Mouse (Mus musculus) CH12.LX (cell line): Measurements from ENCODE around the gene Rragc. TPM values are rescaled to one million over a fixed set of nuclear protein-coding genes. Genes with fewer than 3 reads are reported as not detected.

Source experiments
- DNase-seq: peaks from one replicate; pipeline ENCODE4 v3.0.0-alpha.2; 2013; ENCODE audit errors: extremely low read depth
- H3K27ac ChIP-seq: 2 replicates; pipeline ENCODE4 v1.5.1; 2012; ENCODE audit warnings: low read depth, mild to moderate bottlenecking, control low read depth, moderate library complexity; ENCODE audit not compliant: insufficient read depth
- H3K27me3 ChIP-seq: replicated peaks from 2 replicates; pipeline ENCODE3; 2012; ENCODE audit warnings: inconsistent platforms
- H3K36me3 ChIP-seq, 2 experiments: replicated peaks in 1 of 2; 2 replicates each; pipeline versions ENCODE3 to v1.6.1; 2012; ENCODE audit warnings: inconsistent platforms in 1 of 2, low read length in 1 of 2, mild to moderate bottlenecking in 1 of 2, mixed read lengths in 1 of 2, moderate library complexity in 1 of 2; ENCODE audit not compliant: control insufficient read depth in 1 of 2, insufficient read depth in 1 of 2
- H3K4me1 ChIP-seq, 2 experiments: 2 replicates each; pipeline ENCODE4 v1.6.1; 2012; ENCODE audit warnings: inconsistent platforms in 1 of 2, moderate library complexity in 1 of 2; ENCODE audit not compliant: insufficient read depth in 2 of 2, control insufficient read depth in 1 of 2
- H3K4me2 ChIP-seq: 2 replicates; pipeline ENCODE4 v1.6.1; 2012; ENCODE audit warnings: low read depth, mild to moderate bottlenecking, control low read depth; ENCODE audit not compliant: poor library complexity, insufficient read depth, severe bottlenecking
- H3K4me3 ChIP-seq, 3 experiments: fragments of 150-350 bp in 1 of 3; sonication (generic) in 1 of 3; replicated peaks in 1 of 3; 2 replicates each; pipeline versions ENCODE3 to v1.5.1; 2011 to 2012; ENCODE audit warnings: low read depth in 2 of 3, low read length in 2 of 3, mild to moderate bottlenecking in 2 of 3, moderate library complexity in 2 of 3, control low read depth in 1 of 3, improper control_type of control experiment in 1 of 3, inconsistent platforms in 1 of 3, mixed read lengths in 1 of 3; ENCODE audit not compliant: poor library complexity in 1 of 3
- H3K79me2 ChIP-seq: replicated peaks from 2 replicates; pipeline ENCODE4 v1.6.1; 2012; ENCODE audit warnings: mild to moderate bottlenecking, moderate library complexity; ENCODE audit not compliant: control insufficient read depth, poor library complexity, insufficient read depth, severe bottlenecking; ENCODE audit errors: extremely low read depth
- H3K9ac ChIP-seq: 2 replicates; pipeline ENCODE4 v1.6.1; 2012; ENCODE audit warnings: low read depth, mild to moderate bottlenecking, control low read depth, moderate library complexity; ENCODE audit not compliant: insufficient read depth
- H3K9me3 ChIP-seq: replicated peaks from 2 replicates; pipeline ENCODE3; 2012; ENCODE audit warnings: low read length, inconsistent platforms, mixed read lengths
- CHD1 ChIP-seq: IDR thresholded peaks from 2 replicates; pipeline ENCODE4 v1.6.1; 2012; ENCODE audit warnings: low read depth, low read length, improper control_type of control experiment, inconsistent platforms
- EP300 ChIP-seq: IDR thresholded peaks from 2 replicates; pipeline ENCODE4 v1.6.1; 2011; ENCODE audit warnings: low read length, improper control_type of control experiment
- IRF4 ChIP-seq: IDR thresholded peaks from 2 replicates; pipeline ENCODE4 v1.6.1; 2014; ENCODE audit warnings: low read depth, mild to moderate bottlenecking, inconsistent platforms, low read length, improper control_type of control experiment
- JUND ChIP-seq: conservative IDR thresholded peaks from 2 replicates; pipeline ENCODE4 v1.6.1; 2011; ENCODE audit warnings: low read depth, low read length, improper control_type of control experiment
- MAX ChIP-seq: IDR thresholded peaks from 2 replicates; pipeline ENCODE4 v1.6.1; 2011; ENCODE audit warnings: low read length, improper control_type of control experiment
- MEF2A ChIP-seq: IDR thresholded peaks from 2 replicates; pipeline ENCODE4 v1.6.1; 2014; ENCODE audit warnings: low read depth, mild to moderate bottlenecking, inconsistent platforms, low read length, improper control_type of control experiment, borderline replicate concordance
- MYC ChIP-seq: IDR thresholded peaks from 2 replicates; pipeline ENCODE4 v1.6.1; 2011; ENCODE audit warnings: low read depth, mild to moderate bottlenecking, improper control_type of control experiment, low read length
- PAX5 ChIP-seq: IDR thresholded peaks from 2 replicates; pipeline ENCODE4 v1.6.1; 2012; ENCODE audit warnings: low read length, inconsistent platforms, mixed read lengths
- TBP ChIP-seq: conservative IDR thresholded peaks from 2 replicates; pipeline ENCODE4 v1.6.1; 2011; ENCODE audit warnings: low read depth, low read length, improper control_type of control experiment
- TCF12 ChIP-seq: IDR thresholded peaks from 2 replicates; pipeline ENCODE4 v1.6.1; 2014; ENCODE audit warnings: low read depth, mild to moderate bottlenecking, inconsistent platforms, low read length, improper control_type of control experiment
- UBTF ChIP-seq: IDR thresholded peaks from 2 replicates; pipeline ENCODE4 v1.6.1; 2012; ENCODE audit warnings: low read depth, mild to moderate bottlenecking, inconsistent platforms, low read length, improper control_type of control experiment, moderate library complexity
- USF2 ChIP-seq: conservative IDR thresholded peaks from 2 replicates; pipeline ENCODE4 v1.6.1; 2011; ENCODE audit warnings: low read depth, low read length, improper control_type of control experiment
- ZKSCAN1 ChIP-seq: IDR thresholded peaks from 2 replicates; pipeline ENCODE4 v1.6.1; 2012; ENCODE audit warnings: low read depth, inconsistent platforms, low read length, improper control_type of control experiment, borderline replicate concordance
- dilution Hi-C: fragments of 300-500 bp; cut with MboI; formaldehyde crosslinking; loops from 2 replicates; pipeline ENCODE4 v1.14.3; 2020; ENCODE audit warnings: low sequenced_read_pairs; ENCODE audit not compliant: extremely low pct_unique_long_range_greater_than_20kb, extremely low pct_ligation_motif_present
- in situ Hi-C: fragments of 300-500 bp; cut with MboI; formaldehyde crosslinking; loops from 3 replicates; pipeline ENCODE4 v1.14.3; 2019; ENCODE audit warnings: low sequenced_read_pairs, low pct_ligation_motif_present, low pct_unique_long_range_greater_than_20kb, mixed read lengths
- polyA plus RNA-seq: library from polyadenylated mRNA; unstranded; fragments of >175 nt; gene quantifications from 2 replicates; pipeline ENCODE4 v1.2.1, GENCODE M21; 2012; ENCODE audit warnings: low read depth; ENCODE audit not compliant: insufficient read length
- total RNA-seq, 2 experiments: library from RNA; depleted of rRNA; stranded (reverse); fragments of 300-350 nt in 1 of 2; fragments of >200 nt in 1 of 2; gene quantifications; 2 replicates each; pipeline ENCODE4 v1.2.3; 2012 to 2014

Rragc gene
- total and polyA plus RNA-seq, 3 experiments = 24.0 to 67.6 (median 49.1) TPM

DNA sequence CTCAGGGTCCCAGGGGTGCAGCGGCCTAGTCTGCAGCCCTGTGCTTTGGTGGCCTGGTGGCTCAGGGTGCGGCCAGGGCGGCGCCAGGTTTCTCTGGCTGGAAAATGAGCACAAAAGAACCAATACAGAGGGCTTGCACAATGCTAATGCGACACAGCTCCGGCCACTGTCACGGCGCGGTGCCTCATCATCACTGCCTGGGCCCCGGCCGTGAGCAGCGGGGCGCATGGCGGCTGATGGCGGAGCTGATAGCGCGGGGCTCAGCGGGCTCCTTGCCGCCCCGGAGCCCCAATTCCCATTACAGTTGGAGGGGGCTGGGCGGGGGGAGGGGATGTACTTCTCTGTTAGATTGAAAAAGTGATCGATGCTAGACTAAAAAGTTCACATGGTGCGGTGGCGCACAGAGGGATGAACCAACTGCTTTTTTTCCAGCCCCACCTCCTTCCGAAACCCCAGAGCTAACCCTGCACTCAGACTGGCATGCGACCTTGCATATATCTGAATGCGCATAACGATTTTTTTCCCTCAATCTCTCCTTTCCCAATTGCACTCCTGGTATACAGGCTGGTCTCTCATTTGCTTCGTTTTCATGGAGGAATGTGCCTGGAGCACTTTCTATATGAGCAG is 55.3 kb downstream of the Rragc start:
- dilution Hi-C loops = no loop called here
- TF ChIP-seq EP300 (no peak), ZKSCAN1 (no peak), TCF12 (no peak), MAX (no peak), USF2 (no peak), MYC (no peak)
- H3K4me3 ChIP-seq = no peak overlapping the region
- H3K9ac ChIP-seq = no peak overlapping the region
- H3K27ac ChIP-seq = no peak overlapping the region
- H3K4me1 ChIP-seq = no peaks in the 10 kb centered on the region
- H3K4me2 ChIP-seq = no peak overlapping the region
- H3K79me2 ChIP-seq = no peaks in the 10 kb centered on the region
- no peaks in the 10 kb centered on the region for H3K36me3 ChIP-seq
- in situ Hi-C loops = loop anchor here (25.0 kb wide), 1 partner anchor 165 kb away; no protein-coding TSS in a partner anchor
- H3K27me3 ChIP-seq = peaks cover 62% of the 10 kb centered on the region
- DNase-seq = no peak
- H3K9me3 ChIP-seq = peaks cover 12% of the 10 kb centered on the region

DNA sequence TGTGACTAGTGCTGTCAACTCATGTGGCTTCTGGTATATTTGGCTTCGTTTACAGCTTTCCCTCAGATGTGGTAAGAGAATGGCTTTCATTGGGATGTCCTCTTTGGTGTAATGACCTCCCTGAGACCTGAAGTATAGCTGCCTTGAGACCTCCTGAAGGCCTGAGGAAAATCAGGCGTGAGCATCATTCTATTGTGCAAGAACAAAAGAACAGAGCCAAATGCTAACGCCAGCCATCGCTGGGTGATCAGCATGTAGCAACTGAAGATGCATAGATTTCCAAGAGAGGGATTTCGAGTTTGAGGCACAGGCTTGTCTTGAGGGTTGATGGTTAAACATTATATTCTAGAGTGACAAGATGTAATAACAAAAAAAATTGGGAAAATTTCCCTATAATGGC is 64.9 kb downstream of the Rragc start:
- H3K79me2 ChIP-seq = no peaks in the 10 kb centered on the region
- H3K9ac ChIP-seq = no peak overlapping the region
- H3K4me1 ChIP-seq = no peaks in the 10 kb centered on the region; a peak in 1 of 4 replicates
- dilution Hi-C loops = no loop called here
- peaks cover 87% of the 10 kb centered on the region for H3K27me3 ChIP-seq
- TF ChIP-seq IRF4 (no peak), UBTF (no peak), PAX5 (no peak), MEF2A (no peak), CHD1 (no peak), TBP (no peak), MAX (no peak), ZKSCAN1 (no peak), MYC (no peak), JUND (no peak), EP300 (no peak)
- TF ChIP-seq, all 38 proteins: peak for 0
- Histone ChIP-seq H3K4me3 (no peak overlapping the region), H3K9me3 (no peaks in the 10 kb centered on the region), H3K36me3 (no peaks in the 10 kb centered on the region), H3K4me2 (no peak overlapping the region), H3K27ac (no peak overlapping the region)
- in situ Hi-C loops = no loop called here
- no peak for DNase-seq

Other genes with a start within 250 kb of the Rragc start
- gene Macf1, start 233.1 kb upstream of the Rragc start, total RNA-seq (2012; rRNA removed) = 77.2 and 77.8 TPM in 2 replicates
- 56.8 and 63.3 TPM in 2 replicates for gene Macf1, start 233.1 kb upstream of the Rragc start, total RNA-seq (2014; rRNA removed)
- 81.4 and 93.3 TPM in 2 replicates for gene Macf1, start 233.1 kb upstream of the Rragc start, polyA plus RNA-seq
- gene Ndufs5, start 199.2 kb upstream of the Rragc start, total RNA-seq (2012; rRNA removed) = 213 and 227 TPM in 2 replicates
- gene Ndufs5, start 199.2 kb upstream of the Rragc start, total RNA-seq (2014; rRNA removed) = 174 and 179 TPM in 2 replicates
- 121 and 145 TPM in 2 replicates for gene Ndufs5, start 199.2 kb upstream of the Rragc start, polyA plus RNA-seq
- gene Akirin1, start 167.1 kb upstream of the Rragc start, total RNA-seq (2012; rRNA removed) = 27.9 and 33.3 TPM in 2 replicates
- 52.1 and 55.1 TPM in 2 replicates for gene Akirin1, start 167.1 kb upstream of the Rragc start, total RNA-seq (2014; rRNA removed)
- 35.6 and 37.3 TPM in 2 replicates for gene Akirin1, start 167.1 kb upstream of the Rragc start, polyA plus RNA-seq
- not detected in 2 replicates for gene Rhbdl2, start 129.6 kb upstream of the Rragc start, total RNA-seq (2012; rRNA removed)
- gene Rhbdl2, start 129.6 kb upstream of the Rragc start, total RNA-seq (2014; rRNA removed) = not detected in 2 replicates
- not detected in 2 replicates for gene Rhbdl2, start 129.6 kb upstream of the Rragc start, polyA plus RNA-seq
- not detected in 2 replicates for gene 4933427I04Rik, start 57.8 kb upstream of the Rragc start, total RNA-seq (2012; rRNA removed)
- gene 4933427I04Rik, start 57.8 kb upstream of the Rragc start, total RNA-seq (2014; rRNA removed) = not detected in 2 replicates
- not detected in 2 replicates for gene 4933427I04Rik, start 57.8 kb upstream of the Rragc start, polyA plus RNA-seq
- 31.4 and 33.8 TPM in 2 replicates for gene Mycbp, start 12.6 kb upstream of the Rragc start, total RNA-seq (2012; rRNA removed)
- gene Mycbp, start 12.6 kb upstream of the Rragc start, total RNA-seq (2014; rRNA removed) = 45.4 and 46.9 TPM in 2 replicates
- gene Mycbp, start 12.6 kb upstream of the Rragc start, polyA plus RNA-seq = 54.4 and 54.7 TPM in 2 replicates
- gene 4930535I16Rik, start 576 bp downstream of the Rragc start, total RNA-seq (2012; rRNA removed) = 2.1 and 3.2 TPM in 2 replicates
- gene 4930535I16Rik, start 576 bp downstream of the Rragc start, total RNA-seq (2014; rRNA removed) = not detected in 2 replicates
- not detected in 2 replicates for gene 4930535I16Rik, start 576 bp downstream of the Rragc start, polyA plus RNA-seq